Mouse (Mus musculus): Measurements from ENCODE around the gene 4930595D18Rik.

DNA sequence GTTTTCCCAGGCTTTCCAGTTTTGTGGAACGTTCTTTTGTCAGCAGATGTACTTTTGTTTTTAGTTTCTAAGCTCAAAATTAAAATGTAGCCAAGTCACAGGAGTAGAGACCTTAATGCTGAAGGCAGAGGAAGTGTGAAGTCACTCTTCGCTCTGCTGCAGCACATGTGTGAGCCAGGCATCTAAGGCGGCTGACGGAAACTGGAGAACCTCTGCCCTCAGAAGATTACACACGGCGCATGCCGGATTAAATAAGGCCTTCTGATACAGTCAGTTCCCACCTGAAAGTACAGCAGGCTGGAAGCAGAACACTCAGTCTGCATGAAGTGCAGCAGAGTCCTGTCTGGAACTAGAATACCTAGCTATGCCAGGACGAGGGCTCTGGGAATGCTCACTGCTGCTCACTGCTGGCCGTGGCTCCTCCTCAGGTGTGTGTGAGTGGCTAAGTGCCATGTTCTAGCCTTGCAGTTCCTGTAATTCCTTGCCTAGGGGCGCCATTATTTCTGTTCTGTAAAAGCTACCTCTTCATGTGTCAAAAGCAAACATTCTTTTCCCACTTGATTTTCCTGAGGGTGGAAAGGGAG is 41.0 kb upstream of the 4930595D18Rik start:
- TF ChIP-seq CTCF (IDR thresholded peaks at IDR 0.05; ENCODE audit: extremely low read depth, insufficient read depth, low read length) (no peak), POLR2A (IDR thresholded peaks at IDR 0.05; ENCODE audit: extremely low read depth, insufficient read depth, low read length) (no peak)

All from cortical plate, adult 2 months (tissue).